Mouse (Mus musculus): Measurements from ENCODE around the gene Mymx.

Gene Mymx

DNA sequence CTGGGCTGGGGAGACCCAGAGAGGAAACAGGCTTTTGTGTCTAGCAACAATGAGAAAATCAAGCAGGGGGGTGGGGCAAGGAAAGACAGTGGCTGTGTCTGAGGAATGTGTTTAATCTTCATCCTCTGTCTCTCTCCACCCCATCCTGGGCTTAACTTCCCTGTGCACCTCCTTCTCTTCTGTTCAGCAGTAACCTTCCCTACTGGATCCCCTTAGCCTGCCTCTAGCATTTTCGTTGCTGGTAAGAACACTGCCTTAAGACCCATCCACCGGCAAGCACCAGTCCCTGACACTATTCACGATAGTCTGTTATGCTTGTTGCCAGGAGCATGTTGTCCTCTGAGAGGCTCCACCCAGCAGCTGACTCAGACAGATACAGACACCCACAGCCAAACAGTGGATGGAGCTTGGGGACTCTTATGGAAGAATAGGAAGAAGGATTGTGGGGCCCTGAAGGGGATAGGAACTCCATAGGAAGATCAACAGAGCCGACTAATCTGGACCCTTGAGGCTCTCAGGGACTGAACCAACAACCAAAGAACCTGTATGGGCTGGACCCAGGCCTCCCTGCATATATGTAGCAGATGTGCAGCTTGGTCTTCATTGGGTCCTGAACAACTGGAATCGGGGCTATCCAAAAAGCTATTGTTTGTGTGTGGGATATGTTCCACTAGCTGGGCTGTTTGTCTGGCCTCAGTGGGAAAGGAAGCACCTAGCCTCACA is 8.4 kb upstream of the Mymx start:
- peak; percentile 48 for DNase-seq (ENCODE audit: low spot score)

DNA sequence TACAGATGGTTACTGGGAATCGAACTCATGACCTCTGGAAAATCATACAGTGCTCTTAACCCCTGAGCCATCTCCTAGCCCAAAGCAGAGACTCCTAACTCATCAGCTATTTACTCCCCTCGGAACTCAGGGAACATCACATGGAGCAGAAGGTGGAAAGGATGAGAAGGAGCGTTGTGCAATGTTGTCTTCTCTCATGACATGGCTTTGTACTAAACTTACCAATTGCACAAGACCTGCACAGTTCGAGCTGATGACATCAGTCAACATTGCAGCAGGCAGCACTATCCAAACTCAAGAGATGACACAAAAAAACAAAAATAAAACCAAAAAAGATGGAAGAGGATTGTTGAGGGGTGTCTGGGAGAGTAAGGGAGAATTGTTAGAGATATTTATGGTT is 6.5 kb upstream of the Mymx start:
- no peak for DNase-seq (ENCODE audit: low spot score)

DNA sequence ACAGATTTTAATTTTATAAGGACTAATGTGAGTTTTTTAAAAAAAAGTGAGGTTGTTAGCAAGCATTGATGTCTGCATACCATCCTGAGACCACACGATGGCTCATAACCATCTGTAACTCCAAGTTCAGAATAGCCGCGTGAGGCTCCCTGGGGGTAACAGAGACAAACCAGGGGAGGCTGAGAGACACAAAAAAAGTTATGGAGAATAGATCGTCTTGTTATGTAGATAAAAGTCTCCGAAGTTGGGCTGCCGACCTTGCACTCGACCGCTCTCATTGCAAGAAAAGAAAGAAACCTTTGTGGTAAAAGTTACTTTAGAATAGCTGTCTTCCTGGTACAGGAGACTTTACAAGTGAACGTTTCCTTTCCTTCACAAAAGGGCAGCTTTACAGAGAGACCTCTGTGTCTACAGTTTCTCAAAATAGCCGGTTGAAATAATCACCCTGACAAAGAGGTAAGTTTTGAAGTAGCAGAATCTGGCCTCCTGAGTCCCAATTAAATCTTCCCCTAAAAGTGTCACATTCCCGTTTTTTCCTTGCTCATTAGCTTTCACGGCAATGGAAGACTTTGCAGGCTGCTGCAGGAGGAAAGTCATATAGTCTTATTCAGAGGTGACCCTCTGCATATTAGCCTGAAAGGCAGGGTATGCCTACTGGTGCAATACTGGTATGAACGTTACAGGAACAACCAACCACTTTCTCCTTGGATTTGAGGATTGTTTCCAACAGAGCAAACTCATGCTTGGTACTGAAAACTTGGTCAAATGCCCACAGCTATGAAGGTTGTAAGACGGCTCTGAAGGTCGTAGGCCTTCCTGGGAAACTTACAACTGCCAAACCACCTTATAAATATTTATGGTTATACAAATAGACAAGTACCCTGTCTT is 5.3 kb upstream of the Mymx start:
- DNase-seq (ENCODE audit: low spot score): no peak

DNA sequence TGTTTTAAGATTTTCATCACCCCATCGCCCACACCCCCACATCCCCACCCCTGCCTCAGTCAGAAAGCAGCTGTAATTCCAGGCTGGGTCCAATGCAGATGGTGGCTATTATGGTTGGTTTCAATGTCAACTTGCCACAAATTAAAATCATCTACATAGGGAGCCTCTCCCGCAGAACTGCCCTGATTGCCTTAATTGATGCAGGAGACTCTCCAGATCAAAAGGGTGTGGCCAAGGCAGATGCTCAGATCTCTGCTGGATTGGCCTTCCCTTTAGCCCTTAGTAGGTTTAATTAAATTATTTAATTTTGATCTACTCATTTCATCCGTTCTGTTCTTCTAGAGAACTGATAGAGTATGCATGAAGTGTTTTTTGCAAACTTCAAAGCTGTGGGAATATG is 1.1 kb upstream of the Mymx start:
- DNase-seq (ENCODE audit: low spot score): no peak

DNA sequence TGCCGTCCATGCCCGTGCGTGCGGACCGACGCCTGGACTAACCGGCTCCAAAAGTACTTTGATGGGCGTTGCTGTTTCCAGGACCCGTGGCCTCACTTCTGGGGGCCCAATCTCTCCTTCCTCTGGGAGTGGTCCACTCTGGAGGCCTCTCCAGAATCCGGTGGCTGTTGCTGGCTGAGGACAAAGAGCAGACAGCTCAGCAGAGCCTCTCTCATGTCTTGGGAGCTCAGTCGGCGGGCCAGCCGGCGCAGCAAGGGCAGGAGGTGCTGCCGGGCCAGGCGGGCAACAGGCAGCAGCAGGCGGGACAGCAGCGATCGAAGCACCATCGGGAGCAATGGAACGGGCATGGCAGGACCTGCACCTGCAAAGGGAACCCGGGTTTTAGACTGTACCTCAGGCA is 577 bp downstream of the Mymx start:
- peak; percentile 15 for DNase-seq (ENCODE audit: low spot score)

DNA sequence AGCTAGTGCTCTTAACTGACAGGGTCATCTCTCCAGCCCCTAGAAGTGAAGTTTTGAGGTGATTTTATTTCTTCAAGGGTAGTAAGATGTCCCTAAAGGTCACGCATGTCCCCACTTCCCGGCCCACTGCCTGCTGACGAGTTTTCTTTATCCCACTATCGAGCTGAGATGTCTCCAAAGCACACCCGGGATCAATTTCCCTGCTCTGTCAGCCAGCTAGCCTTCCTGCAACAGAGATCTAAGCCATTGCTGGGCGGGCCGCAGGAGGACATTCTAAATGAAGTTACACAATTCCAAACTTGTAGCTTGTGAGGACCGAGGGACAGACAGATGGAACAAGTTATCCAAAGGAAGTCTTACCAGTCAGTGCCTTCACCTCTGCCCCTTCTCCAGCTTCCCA is 1.6 kb downstream of the Mymx start:
- DNase-seq (ENCODE audit: low spot score): no peak

DNA sequence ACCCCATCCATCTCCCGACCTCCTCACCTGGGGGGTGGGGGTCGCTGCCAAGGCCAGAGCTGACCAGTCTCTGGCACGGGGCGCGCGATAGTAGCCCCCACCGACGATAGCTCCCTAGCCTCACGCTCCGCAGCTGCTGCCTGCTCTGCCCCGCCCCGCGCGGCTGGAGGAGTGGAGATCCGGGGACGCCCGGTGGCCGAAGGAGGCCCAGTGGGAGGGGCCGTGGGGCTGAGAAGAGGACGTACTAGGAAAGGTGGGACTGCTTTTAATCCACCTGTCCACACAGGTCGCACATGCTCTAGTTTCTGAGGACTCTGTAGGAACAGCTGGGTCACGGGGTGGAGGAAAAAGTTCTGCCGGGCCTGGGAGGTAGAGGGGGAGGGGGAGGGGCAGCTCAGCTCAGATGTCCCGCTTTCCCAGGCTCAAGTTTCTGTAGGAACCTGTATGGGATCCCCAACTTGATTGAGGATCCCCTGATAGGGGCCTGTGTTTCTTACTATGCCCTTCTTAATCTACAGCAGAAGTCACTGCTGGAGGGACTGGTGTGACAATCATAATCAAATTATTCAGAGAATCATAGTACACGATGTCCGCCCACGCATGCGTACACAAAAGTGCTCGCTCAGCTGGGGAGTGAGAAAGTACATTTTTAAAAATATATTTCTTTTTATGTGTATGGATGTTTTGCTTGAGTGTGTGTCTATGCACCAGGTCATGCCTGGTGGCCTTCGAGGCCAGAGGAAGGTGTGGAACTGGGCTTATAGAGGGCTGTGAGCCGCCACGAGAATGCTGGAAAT is 2.3 kb downstream of the Mymx start, which contains the start of gene Slc29a1:
Gene Slc29a1 (minus strand): TSS at position 161 of the 797 bp plus-strand sequence.
- peak; percentile 67 for DNase-seq (ENCODE audit: low spot score)

DNA sequence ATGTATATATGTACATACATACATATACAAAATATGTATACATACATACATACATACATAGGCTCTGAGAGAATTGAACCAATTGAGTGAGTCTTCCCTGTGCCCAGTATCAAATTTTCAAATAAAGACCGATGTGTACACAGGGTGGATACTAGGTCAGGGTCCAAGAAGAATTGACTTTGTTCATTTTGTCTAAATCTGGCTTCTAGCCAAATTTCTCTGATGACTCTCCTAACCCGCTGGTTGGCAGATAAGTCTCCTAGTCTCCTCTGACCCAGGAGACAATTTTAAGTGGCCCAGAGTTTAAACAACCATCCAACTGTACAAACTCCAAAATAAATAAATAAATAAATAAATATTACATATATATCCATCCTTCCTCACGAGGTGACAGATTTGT is 3.0 kb downstream of the Mymx start:
- DNase-seq (ENCODE audit: low spot score): no peak

DNA sequence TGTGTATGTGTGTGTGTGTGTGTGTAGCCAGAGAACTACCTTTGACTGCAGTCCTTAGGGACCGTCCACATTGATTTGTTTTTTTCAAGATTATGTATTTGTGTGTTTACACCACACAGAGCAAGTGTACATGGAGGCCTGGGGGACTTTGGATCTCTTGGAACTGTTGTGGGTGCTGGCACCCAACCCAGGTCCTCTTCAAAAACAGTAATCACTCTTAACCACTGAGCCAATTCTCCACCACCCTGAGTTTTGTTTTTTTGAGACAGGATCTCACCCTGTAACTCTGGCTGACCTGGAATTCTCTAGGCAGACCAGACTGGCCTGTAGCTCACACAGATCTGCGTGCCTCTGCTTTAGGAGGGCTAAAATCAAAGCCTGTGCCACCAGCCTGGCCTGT is 3.5 kb downstream of the Mymx start:
- no peak for DNase-seq (ENCODE audit: low spot score)

DNA sequence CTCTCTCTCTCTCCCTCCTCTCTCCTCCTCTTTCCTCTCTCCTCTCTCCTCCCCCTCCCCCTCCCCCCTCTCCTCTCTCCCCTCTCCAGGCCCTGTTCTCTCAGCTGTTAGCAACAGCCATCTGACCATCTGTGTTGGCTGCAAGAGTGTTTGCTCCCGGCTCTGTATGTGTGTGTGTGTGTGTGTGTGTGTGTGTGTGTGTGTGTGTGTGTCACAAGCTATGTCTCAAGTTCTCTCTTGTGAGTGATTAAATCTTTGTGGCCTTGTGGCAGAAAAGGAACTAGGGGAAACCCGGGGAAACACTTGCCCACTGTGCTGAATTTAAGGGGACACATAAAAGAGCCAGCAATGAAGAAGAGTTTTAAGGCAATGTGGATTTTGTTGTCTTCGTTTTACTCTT is 4.1 kb downstream of the Mymx start:
- DNase-seq (ENCODE audit: low spot score): peak; percentile 57

DNA sequence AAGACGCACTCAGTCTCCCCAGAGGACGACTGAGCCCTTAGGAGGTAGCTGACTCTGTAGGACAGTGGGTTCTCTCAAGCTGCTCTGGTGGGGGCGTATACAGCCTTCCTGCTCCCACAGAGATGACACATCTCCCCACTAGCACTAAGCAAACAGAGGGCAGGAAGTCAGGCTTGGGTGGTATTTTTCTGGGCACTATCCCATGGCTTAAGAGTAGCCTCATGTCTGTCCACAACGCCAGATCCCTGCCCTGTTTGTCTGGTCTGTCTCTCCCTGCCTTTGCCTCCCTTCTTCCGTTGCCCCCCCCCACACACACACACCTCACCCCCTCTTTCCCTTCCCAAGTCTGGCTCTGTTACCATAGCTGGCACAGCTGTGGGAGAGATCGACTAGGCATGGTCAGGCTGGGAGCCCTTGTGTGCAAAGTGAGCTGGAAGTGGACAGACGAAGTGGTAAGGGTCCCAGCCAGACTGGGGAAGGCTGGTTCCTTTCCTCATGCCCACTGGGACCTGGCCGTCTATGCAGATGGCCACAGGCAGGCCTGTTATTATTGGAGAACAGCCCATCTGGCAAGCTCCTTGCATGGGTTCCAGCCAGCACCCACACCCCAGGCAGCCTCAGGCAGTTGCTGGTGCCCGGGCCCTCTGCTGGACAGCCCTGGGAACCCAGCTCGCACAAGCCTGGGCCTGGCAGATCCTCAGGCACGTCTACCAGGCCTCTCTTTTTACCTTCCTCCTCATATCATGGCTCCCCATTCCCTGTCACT is 5.1 kb downstream of the Mymx start:
- DNase-seq (ENCODE audit: low spot score): peak; percentile 65

DNA sequence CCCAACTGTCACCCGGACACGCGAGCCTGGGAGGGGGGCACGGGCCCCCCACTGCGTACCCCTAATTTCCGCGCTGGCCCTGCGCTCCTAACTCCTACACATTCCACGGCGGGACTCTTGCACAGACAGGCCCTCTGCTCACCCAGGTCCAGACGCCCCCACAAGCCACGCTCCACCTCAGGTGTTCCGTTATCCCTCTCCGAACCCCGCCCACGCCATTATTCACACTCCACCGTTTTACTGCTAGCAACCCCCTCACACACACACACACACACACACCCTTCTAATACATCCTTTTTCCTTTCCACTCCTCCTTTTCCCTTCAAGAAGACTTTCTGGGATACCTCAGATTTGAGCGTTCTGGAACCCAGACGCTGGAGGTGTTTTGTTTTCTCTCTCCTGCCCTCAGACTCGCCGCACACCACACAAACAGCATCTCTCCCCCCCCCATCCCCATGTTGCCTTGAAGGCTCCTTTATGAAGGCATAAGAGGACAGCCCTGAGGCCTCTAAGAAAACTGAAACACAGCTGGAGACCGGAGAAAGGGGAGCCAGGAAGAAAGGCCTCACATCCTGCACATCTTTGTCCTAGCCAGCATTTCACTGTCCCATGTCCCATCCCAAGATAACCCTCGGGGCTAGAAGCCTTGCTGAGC is 6.0 kb downstream of the Mymx start:
- DNase-seq (ENCODE audit: low spot score): no peak

DNA sequence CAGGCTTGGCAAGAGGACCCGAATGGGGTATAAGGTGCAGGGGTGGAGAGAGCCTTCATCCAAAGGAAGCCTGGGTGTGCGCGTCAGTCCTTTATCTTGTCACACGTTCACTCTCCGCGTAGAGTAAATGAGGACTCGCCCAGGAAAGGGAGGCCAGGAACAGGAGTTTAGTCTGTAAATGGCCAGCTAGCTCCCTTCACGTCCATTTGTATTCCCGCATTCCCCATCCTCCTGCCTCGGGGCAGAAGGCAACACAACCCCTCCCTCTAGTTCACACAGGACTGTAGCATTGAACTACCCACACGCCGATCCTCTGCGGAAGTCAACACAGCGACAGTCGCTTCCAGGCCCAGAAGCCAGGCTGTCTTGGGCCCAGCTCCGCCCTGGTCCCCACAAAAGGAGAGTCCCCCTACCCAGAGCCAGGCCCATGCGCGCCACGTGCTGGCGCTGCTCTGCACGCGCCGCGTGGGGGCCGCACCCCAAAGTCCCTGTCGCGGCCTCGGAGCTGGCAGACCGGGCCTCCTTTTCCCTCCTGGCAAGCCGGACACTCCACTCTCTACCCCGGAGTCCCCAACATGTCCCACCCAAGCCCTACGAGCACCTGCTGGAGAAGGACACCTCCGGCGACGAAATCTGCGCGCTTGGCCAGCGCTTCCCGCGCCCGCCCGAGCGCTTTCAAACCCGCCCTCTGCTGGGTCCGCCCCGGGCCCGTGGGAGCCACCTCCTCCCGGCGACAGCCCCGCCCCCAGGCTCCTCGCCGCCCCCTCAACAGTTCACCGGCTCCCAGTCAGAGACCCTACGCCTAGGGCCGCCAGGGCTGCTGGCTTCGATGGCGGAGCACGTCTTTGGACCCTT is 6.8 kb downstream of the Mymx start:
- DNase-seq (ENCODE audit: low spot score): peak; percentile 73

DNA sequence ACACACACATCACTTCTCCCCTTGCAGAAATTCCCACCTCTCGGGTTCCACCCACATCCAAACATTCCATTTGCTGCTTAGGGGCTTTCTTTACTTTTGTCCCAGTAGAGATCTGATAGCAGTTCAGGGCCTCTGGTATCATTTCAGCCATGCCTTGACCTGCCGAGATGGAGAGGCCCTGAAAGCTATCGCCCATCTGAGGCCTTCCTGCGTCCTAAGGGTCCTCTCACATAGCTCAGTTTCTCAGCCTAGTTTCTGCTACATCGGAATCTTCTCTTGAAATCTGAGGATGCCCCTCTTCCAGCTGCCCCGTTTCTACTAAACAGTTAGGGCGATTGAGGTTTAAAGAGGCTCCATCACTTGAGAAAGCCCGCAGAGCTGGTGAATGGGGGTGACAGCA is 7.7 kb downstream of the Mymx start:
- no peak for DNase-seq (ENCODE audit: low spot score)

DNA sequence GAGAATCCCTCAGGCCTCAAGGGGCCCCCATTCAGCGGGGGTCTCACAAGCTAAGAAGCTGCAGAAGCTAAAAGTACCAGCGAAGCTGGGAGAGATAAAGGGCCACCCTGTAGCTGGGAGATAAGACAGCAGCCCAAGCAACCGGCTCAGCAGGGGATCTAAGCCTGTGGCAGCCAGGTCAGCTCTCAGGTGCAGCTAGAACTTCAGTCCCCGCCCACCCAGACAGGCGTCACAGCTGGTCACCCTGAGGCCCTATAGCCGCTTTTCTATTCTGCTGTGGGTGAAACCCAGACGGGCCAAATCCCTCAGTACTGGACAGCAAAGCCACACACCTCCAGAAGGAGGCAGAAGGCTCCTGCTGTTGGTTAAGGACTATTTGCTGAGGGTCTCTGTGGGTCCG is 8.4 kb downstream of the Mymx start:
- DNase-seq (ENCODE audit: low spot score): no peak

DNA sequence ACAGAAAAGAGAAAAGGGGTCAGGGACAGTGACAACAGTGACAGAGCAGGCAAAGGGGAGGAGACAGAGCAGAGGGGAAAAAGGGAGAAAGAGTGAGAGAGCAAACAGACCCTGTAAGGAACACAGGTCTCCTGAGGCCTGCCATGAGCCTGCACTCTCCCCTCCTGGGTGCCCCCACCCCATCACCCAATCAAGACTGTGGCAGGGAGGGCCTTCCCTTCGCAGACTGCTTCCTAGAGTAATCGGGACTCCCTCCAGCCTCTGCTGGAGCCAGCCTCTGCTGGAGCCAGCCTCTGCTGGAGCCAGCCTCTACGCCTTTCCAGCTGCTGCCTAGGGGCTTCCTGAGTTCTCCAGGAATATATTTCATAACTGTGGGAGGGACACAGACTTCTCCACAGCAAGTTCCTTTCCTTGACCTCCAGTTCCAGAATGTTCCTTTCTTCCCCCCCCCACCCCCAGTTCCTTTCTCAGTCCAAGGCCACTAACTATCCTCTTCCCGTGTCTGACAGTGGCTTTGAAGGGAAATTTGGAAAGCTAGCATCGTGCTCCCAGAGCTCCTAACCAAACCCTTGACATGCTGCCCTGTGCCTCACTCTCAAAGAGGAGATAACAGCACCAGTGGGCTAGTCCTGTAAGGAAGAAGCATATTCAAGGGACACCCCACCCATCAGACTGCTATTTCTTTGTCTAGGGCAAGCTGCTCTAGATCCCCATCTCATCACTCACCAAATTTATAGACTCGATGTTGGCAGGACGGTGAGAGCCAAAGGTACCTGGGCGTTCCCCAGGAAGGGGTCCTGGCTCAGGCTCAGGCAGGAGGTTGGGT is 9.1 kb downstream of the Mymx start:
- DNase-seq (ENCODE audit: low spot score): no peak

DNA sequence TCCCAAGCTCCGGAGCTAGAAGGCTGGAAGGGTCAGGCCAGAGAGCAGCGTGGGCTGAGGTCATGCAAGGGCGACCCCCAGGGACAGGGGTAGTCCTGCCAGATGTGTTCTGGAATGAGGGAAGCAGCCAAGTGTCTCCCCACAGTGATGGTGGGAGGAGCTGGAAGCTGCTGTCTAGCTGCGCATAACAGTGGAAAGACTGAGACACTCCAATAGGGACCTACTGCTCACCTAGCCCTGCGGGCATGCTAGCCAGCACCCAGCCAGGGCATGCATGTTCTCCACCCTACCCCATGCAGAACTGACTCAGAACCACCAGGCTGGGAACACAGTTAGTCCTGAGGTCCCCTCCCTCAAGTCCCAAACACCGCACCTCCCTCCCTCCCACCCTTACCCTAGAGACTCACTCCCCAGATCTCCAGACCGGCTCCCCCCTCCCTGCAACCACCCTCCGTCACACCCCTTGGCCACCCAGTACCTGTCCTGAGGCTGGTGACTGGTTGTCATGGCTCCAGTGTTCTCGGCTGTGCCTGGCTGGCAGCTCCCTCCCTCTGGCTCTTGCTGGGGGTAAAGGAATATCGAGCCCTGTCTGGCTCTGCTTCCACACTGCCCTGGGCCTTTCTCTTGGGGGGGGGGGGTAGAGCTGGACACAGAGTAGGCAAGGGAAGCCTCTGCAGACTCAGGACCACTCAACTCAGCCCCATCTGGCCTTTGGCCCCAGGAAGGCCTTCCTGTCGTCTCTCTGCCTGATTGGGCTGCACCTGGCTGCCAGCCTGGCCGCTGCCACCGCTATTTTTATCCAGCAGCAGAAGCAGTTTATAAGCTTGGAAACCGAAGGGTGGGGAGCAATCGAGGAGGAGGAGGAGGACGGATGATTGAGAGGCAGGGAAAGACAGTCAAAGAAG is 9.9 kb downstream of the Mymx start:
- no peak for DNase-seq (ENCODE audit: low spot score)

DNA sequence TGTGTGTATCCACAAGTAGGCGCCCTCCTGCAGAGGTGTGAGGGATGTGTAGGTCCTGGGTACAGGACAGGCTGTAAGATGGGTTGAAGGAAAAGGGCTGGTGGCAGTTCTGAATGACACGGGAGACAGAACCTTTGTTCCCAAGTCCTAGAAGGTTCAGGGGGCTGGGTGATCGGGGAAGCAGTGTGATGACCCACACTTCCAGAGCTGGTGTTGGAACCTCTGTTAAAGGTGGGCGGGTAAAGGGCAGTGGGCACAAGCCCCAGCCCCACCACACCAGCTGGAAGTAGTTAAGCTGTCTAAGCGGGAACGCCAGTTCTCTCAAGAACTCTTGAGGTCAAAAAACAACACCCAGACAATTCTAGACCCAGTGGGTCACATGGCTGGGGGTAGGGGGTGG is 11.5 kb downstream of the Mymx start:
- no peak for DNase-seq (ENCODE audit: low spot score)
